Mouse (Mus musculus) limb, embryonic 14.5 days (tissue): ENCODE results near the gene Cacna1f. TPM values are rescaled to one million over a fixed set of nuclear protein-coding genes. Genes with fewer than 3 reads are reported as not detected.

ENCODE experiments used
- ATAC-seq: fragments of 200-750 bp; cut with Nextera tagmentation; 2 replicates; pipeline ENCODE4 v1.8.0; 2017; ENCODE audit warnings: low read depth, moderate number of reproducible peaks, moderate TSS enrichment; ENCODE audit not compliant: low FRiP score
- DNase-seq: peaks from one replicate; pipeline ENCODE4 v3.0.0-alpha.2; 2015; ENCODE audit warnings: low spot score
- H3K27ac ChIP-seq: fragments of 300-500 bp; sonication (generic); replicated peaks from 2 replicates; pipeline ENCODE4 v1.5.1; 2014; ENCODE audit warnings: low read depth, mild to moderate bottlenecking, low read length, moderate library complexity, mixed read lengths
- H3K27me3 ChIP-seq: fragments of 300-500 bp; sonication (generic); 2 replicates; pipeline ENCODE4 v1.6.1; 2014; ENCODE audit warnings: low read length, mixed read lengths; ENCODE audit not compliant: control insufficient read depth, insufficient read depth
- H3K36me3 ChIP-seq: fragments of 300-500 bp; sonication (generic); 2 replicates; pipeline ENCODE4 v1.6.1; 2014; ENCODE audit warnings: mild to moderate bottlenecking, low read length, moderate library complexity, mixed read lengths; ENCODE audit not compliant: control insufficient read depth, insufficient read depth
- H3K4me1 ChIP-seq: fragments of 300-500 bp; sonication (generic); 2 replicates; pipeline ENCODE4 v1.6.1; 2014; ENCODE audit warnings: antibody characterized with exemption, low read length, mixed read lengths; ENCODE audit not compliant: control insufficient read depth, insufficient read depth
- H3K4me2 ChIP-seq: fragments of 300-500 bp; sonication (generic); replicated peaks from 2 replicates; pipeline ENCODE4 v1.6.1; 2014; ENCODE audit warnings: low read depth, mild to moderate bottlenecking, low read length, moderate library complexity; ENCODE audit not compliant: severe bottlenecking
- H3K4me3 ChIP-seq: fragments of 300-500 bp; sonication (generic); replicated peaks from 2 replicates; pipeline ENCODE4 v1.5.1; 2014; ENCODE audit warnings: low read length
- H3K9ac ChIP-seq: fragments of 300-500 bp; sonication (generic); 2 replicates; pipeline ENCODE4 v1.6.1; 2014; ENCODE audit warnings: mild to moderate bottlenecking, low read depth, low read length, moderate library complexity; ENCODE audit not compliant: severe bottlenecking
- H3K9me3 ChIP-seq: fragments of 300-500 bp; sonication (generic); 2 replicates; pipeline ENCODE4 v1.6.1; 2016; ENCODE audit warnings: low read length; ENCODE audit not compliant: control insufficient read depth
- POLR2A ChIP-seq: fragments of 200-500 bp; IDR thresholded peaks from 2 replicates; pipeline ENCODE4 v1.8.0; 2012; ENCODE audit warnings: inconsistent platforms, mild to moderate bottlenecking, moderate library complexity, borderline replicate concordance; ENCODE audit not compliant: insufficient read depth, insufficient read length; ENCODE audit errors: extremely low read depth
- WGBS: fragments of 180-500 bp; shearing (Covaris S2); extraction: QIAGEN DNeasy Blood & Tissue Kit; methylation state at CpG from one replicate; pipeline ENCODE4 v1.1.7; 2014; 5-methylcytosine and 5-hydroxymethylcytosine counted together
- polyA plus RNA-seq, 2 experiments: library from polyadenylated mRNA; depleted of rRNA in 1 of 2; stranded (reverse) in 1 of 2; unstranded in 1 of 2; fragments of >200 nt; fragmentation: Nextera tagmentation in 1 of 2; extraction: Ambion mirVana in 1 of 2; gene quantifications; 2 replicates each; pipeline versions ENCODE4 v1.2.1 to v1.2.3; 2012 to 2014

Gene Cacna1f
- polyA plus RNA-seq, 2 experiments = 0.04 TPM

- no peak overlapping the region for H3K27ac ChIP-seq
- no peaks in the 10 kb centered on the region for H3K9me3 ChIP-seq
- H3K27me3 ChIP-seq = no peaks in the 10 kb centered on the region
- H3K9ac ChIP-seq = no peak overlapping the region
- no peak for DNase-seq
- H3K4me1 ChIP-seq = no peaks in the 10 kb centered on the region
- TF ChIP-seq POLR2A = no peak
- H3K4me3 ChIP-seq = no peak overlapping the region
- peaks cover 9% of the 10 kb centered on the region; the same call in 1 of the 2 replicates for H3K36me3 ChIP-seq
- WGBS = 73% methylated on average over 4 of the region's 4 CpGs
- ATAC-seq = no peak
- H3K4me2 ChIP-seq = no peak overlapping the region
These were observed 54.2 kb downstream of the Cacna1f start for GRCm38 (mm10) chrX:7661086-7661485.

- H3K4me3 ChIP-seq = no peak overlapping the region
- 75% methylated on average over 3 of the region's 3 CpGs for WGBS
- H3K36me3 ChIP-seq = peaks cover 14% of the 10 kb centered on the region
- DNase-seq = no peak
- H3K27me3 ChIP-seq = no peaks in the 10 kb centered on the region
- H3K9me3 ChIP-seq = no peaks in the 10 kb centered on the region
- H3K4me1 ChIP-seq = no peaks in the 10 kb centered on the region
- TF ChIP-seq POLR2A = no peak
- ATAC-seq = no peak
- H3K9ac ChIP-seq = no peak overlapping the region
- H3K27ac ChIP-seq = no peak overlapping the region
- H3K4me2 ChIP-seq = no peak overlapping the region
These were observed 56.1 kb downstream of the Cacna1f start for GRCm38 (mm10) chrX:7662936-7663335.

DNA sequence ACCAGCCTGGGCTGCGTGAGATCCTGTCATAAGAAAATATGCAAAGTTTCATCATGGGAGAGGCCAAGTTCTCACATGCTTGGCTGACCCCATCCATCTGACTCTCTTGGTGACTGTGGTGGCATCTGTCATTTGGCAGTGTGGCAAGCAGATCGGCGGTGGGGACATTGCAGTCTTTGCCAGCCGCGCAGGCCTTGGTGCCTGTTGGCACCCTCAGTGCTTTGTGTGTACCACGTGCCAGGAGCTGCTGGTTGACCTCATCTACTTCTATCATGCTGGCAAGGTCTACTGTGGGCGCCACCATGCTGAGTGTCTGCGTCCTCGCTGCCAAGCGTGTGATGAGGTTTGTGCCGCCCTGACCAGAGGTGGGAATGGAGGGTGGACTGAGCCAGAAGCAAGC is 57.9 kb downstream of the Cacna1f start:
- H3K4me3 ChIP-seq = no peak overlapping the region
- no peaks in the 10 kb centered on the region for H3K4me1 ChIP-seq
- ATAC-seq (no peak), DNase-seq (no peak)
- no peak overlapping the region for H3K9ac ChIP-seq
- WGBS = 90% methylated on average over 11 of the region's 11 CpGs
- H3K27ac ChIP-seq = no peak overlapping the region
- H3K9me3 ChIP-seq = no peaks in the 10 kb centered on the region
- no peaks in the 10 kb centered on the region for H3K27me3 ChIP-seq
- TF ChIP-seq POLR2A = no peak
- peaks cover 14% of the 10 kb centered on the region for H3K36me3 ChIP-seq
- no peak overlapping the region for H3K4me2 ChIP-seq

DNA sequence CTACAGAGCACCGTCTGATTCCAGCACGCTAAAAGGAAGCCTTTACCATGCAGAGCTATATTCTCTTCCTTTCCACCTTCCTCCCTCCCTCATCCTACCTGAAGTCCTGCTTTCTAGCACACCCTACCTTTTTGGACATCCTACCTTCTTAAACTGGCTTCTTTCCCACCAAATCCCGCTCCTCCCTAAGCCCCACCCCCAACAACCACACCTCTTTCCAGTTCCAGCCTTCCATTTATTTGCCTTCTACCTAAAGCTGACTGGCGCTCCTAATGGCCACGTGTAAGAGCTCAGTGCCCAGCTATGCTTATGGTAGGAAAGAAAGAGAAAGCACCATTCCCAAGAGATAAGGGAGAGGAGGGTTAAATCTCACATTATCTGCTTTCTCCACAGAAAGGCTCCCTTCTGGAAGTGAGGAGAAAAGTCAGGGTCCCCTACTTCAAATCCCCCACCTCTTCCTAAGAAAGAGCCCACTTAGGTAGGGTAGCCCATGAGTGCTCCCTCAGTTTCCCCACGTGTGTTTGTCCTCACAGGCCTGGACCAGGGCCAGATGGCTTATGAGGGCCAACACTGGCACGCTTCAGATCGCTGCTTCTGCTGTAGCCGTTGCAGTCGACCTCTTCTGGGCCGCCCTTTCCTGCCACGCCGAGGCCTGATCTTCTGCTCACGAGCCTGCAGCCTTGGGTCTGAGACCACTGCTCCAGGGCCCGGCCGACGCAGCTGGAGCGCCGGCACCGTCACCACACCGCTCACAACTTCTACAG is 59.0 kb downstream of the Cacna1f start:
- 76% methylated on average over 21 of the region's 21 CpGs for WGBS
- no peak for ATAC-seq
- Histone ChIP-seq H3K4me3 (no peak overlapping the region), H3K27me3 (no peaks in the 10 kb centered on the region), H3K9me3 (no peaks in the 10 kb centered on the region), H3K36me3 (peaks cover 14% of the 10 kb centered on the region), H3K9ac (no peak overlapping the region), H3K4me1 (no peaks in the 10 kb centered on the region), H3K27ac (no peak overlapping the region), H3K4me2 (no peak overlapping the region)
- TF ChIP-seq POLR2A = no peak
- no peak for DNase-seq

GRCm38 (mm10) chrX:7670390-7670881 is 63.6 kb downstream of the Cacna1f start:
- Histone ChIP-seq H3K4me1 (peaks cover 9% of the 10 kb centered on the region; the same call in 1 of the 2 replicates), H3K4me3 (peak overlapping the region; percentile 44), H3K9me3 (no peaks in the 10 kb centered on the region), H3K36me3 (peaks cover 11% of the 10 kb centered on the region), H3K9ac (peak overlapping the region; percentile 56), H3K27me3 (no peaks in the 10 kb centered on the region), H3K4me2 (peak overlapping the region; percentile 48), H3K27ac (peak overlapping the region; percentile 63)
- peak; percentile 64; the same call in 1 of the 2 replicates for ATAC-seq
- peak; percentile 47 for DNase-seq
- 18% methylated on average over 11 of the region's 19 CpGs for WGBS
- no peak for TF ChIP-seq POLR2A
